In the genomic region with DNA sequence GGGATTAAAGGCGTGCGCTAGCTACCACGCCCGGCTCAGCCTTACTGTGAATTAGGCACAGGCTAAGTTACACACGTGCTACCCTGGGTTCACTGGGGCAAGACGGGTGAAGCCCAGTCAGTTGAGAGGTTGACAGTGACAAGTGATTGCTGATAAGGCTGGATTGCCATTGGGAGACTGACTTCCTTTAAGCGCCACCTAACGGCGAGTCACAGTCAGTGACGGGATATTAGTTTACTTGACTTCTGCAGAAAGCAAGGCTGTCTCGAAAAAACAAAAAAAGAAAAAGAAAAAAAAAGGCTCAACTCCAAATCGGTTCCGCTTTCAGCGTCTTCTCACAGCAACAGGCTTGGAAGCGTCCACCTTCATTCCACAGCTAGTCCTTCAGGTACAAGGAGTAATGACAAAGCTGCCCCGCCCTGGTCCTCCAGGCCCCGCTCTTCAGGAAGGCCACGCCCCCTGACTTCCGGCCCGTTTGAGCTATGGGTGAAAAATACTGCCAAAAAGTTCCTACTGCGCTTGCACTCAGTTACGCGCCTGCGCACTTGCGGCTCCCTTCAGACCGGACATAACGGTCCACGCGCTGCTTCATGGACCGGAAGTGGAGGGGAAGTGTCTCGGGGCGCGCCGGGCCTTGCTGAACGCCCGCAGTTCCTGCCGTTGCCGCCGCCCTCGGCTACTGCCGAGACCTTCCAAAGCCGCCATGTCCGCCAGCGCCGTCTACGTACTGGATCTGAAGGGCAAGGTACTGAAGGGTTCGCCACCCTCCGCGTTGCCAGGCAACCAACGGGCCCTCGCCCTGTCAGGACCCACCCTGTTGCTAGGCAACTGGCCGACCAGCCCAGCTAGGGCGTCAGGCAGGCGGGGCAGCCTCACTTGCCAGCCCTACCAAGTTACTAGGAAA, we compare ENCODE assay signal across 8 mouse cellular contexts. TPM values are rescaled to one million over a fixed set of nuclear protein-coding genes. Genes with fewer than 3 reads are reported as not detected.
DNase-seq lines count a peak whose midpoint lies in the region; ATAC-seq and TF ChIP-seq lines count a peak whose summit lies in the region.

Gene Ap1m1, plus strand, starts transcription at position 520 of the 904 bp plus-strand sequence.

- under 1% methylated on average over 54 of the region's 54 CpGs for WGBS in bone marrow, adult 2 months
- WGBS in embryonic facial prominence, embryonic 15.5 days = under 1% methylated on average over 54 of the region's 54 CpGs
- under 1% methylated on average over 52 of the region's 54 CpGs for WGBS in limb, embryonic 14.5 days
- under 1% methylated on average over 54 of the region's 54 CpGs for WGBS in midbrain, postnatal 0 days

- no peaks in the 10 kb centered on the region for H3K9me3 ChIP-seq in embryonic facial prominence, embryonic 15.5 days (replicated peaks)
- no peaks in the 10 kb centered on the region for H3K9me3 ChIP-seq in limb, embryonic 14.5 days (ENCODE audit: control insufficient read depth, low read length)
- no peaks in the 10 kb centered on the region for H3K9me3 ChIP-seq in midbrain, postnatal 0 days (ENCODE audit: low read length)

- no peaks in the 10 kb centered on the region for H3K27me3 ChIP-seq in embryonic facial prominence, embryonic 15.5 days
- H3K27me3 ChIP-seq in limb, embryonic 14.5 days (ENCODE audit: control insufficient read depth, insufficient read depth, low read length) = no peaks in the 10 kb centered on the region
- no peaks in the 10 kb centered on the region for H3K27me3 ChIP-seq in midbrain, postnatal 0 days (ENCODE audit: insufficient read depth, low read length)

- ATAC-seq in embryonic facial prominence, embryonic 15.5 days (ENCODE audit: insufficient number of reproducible peaks, low FRiP score, low TSS enrichment, low read depth) = peak; percentile 96
- peak; percentile 97 for ATAC-seq in limb, embryonic 14.5 days (ENCODE audit: low FRiP score, low read depth)
- ATAC-seq in midbrain, postnatal 0 days (ENCODE audit: low FRiP score) = peak; percentile 96

- TF ChIP-seq POLR2A in bone marrow, adult 2 months (IDR thresholded peaks at IDR 0.05; ENCODE audit: borderline replicate concordance, control insufficient read depth, low read depth, low read length) = peak; percentile 57; the same call in 1 of the 2 replicates
- TF ChIP-seq POLR2A in limb, embryonic 14.5 days (IDR thresholded peaks at IDR 0.05; ENCODE audit: borderline replicate concordance, extremely low read depth, insufficient read depth, insufficient read length) = no peak; the same call in 1 of the 2 replicates

- peak within 1 kb of the TSS; percentile 97 for H3K27ac ChIP-seq in bone marrow, adult 2 months (ENCODE audit: control insufficient read depth, insufficient read depth, low read depth, low read length, poor library complexity)
- H3K27ac ChIP-seq in embryonic facial prominence, embryonic 15.5 days (replicated peaks) = peak within 1 kb of the TSS; percentile 97
- H3K27ac ChIP-seq in limb, embryonic 14.5 days (replicated peaks; ENCODE audit: low read depth, low read length) = peak within 1 kb of the TSS; percentile 90
- peak within 1 kb of the TSS; percentile 93 for H3K27ac ChIP-seq in midbrain, postnatal 0 days (ENCODE audit: low read depth, low read length)

- peak within 1 kb of the TSS; percentile 53 for H3K9ac ChIP-seq in embryonic facial prominence, embryonic 15.5 days
- peak within 1 kb of the TSS; percentile 61 for H3K9ac ChIP-seq in limb, embryonic 14.5 days (ENCODE audit: low read depth, low read length, severe bottlenecking)
- H3K9ac ChIP-seq in midbrain, postnatal 0 days (replicated peaks; ENCODE audit: low read length, poor library complexity, severe bottlenecking) = peak within 1 kb of the TSS; percentile 85

- peak; percentile 100 for DNase-seq in 416B (ENCODE audit: low read depth)
- peak; percentile 98 for DNase-seq in heart, adult 8-10 months (ENCODE audit: low spot score)
- DNase-seq in kidney, adult 9 months = peak; percentile 98
- DNase-seq in limb, embryonic 14.5 days (ENCODE audit: low spot score) = peak; percentile 100
- peak; percentile 100 for DNase-seq in midbrain, postnatal 0 days (ENCODE audit: low spot score)
- DNase-seq in spleen, postnatal 14 days (ENCODE audit: low spot score in 2 of 2) = peak; percentile 92 to 94

- H3K4me1 ChIP-seq in bone marrow, adult 2 months (ENCODE audit: control insufficient read depth, insufficient read depth, low read length) = peaks cover 8% of the 10 kb centered on the region
- H3K4me1 ChIP-seq in embryonic facial prominence, embryonic 15.5 days = peaks cover 22% of the 10 kb centered on the region
- 0 out of 2 replicates have a peak, but pooled peaks cover 6% of the 10 kb centered on the region for H3K4me1 ChIP-seq in limb, embryonic 14.5 days (ENCODE audit: control insufficient read depth, insufficient read depth, low read length)
- peaks cover 13% of the 10 kb centered on the region; the same call in 1 of the 2 replicates for H3K4me1 ChIP-seq in midbrain, postnatal 0 days (ENCODE audit: insufficient read depth, low read length)

- peak within 1 kb of the TSS; percentile 91 for H3K4me3 ChIP-seq in bone marrow, adult 2 months (replicated peaks; ENCODE audit: control insufficient read depth, low read depth, low read length)
- H3K4me3 ChIP-seq in embryonic facial prominence, embryonic 15.5 days (replicated peaks) = peak within 1 kb of the TSS; percentile 79
- peak within 1 kb of the TSS; percentile 70 for H3K4me3 ChIP-seq in limb, embryonic 14.5 days (replicated peaks; ENCODE audit: low read length)
- H3K4me3 ChIP-seq in midbrain, postnatal 0 days (ENCODE audit: low read depth, low read length) = peak within 1 kb of the TSS; percentile 75

- H3K36me3 ChIP-seq in embryonic facial prominence, embryonic 15.5 days = peaks cover 4% of the 10 kb centered on the region; the same call in 1 of the 2 replicates
- no peaks in the 10 kb centered on the region; the same call in 1 of the 2 replicates for H3K36me3 ChIP-seq in limb, embryonic 14.5 days (ENCODE audit: control insufficient read depth, insufficient read depth, low read length)
- H3K36me3 ChIP-seq in midbrain, postnatal 0 days (ENCODE audit: insufficient read depth, low read length) = 0 out of 2 replicates have a peak, but pooled peaks cover 3% of the 10 kb centered on the region

- H3K4me2 ChIP-seq in embryonic facial prominence, embryonic 15.5 days (replicated peaks) = peak within 1 kb of the TSS; percentile 72
- peak within 1 kb of the TSS; percentile 70 for H3K4me2 ChIP-seq in limb, embryonic 14.5 days (replicated peaks; ENCODE audit: low read depth, low read length, severe bottlenecking)
- peak within 1 kb of the TSS; percentile 92 for H3K4me2 ChIP-seq in midbrain, postnatal 0 days (ENCODE audit: low read depth, low read length, poor library complexity, severe bottlenecking)

- peak; percentile 74 for TF ChIP-seq CTCF in bone marrow, adult 2 months (IDR thresholded peaks at IDR 0.05; ENCODE audit: control insufficient read depth, insufficient read depth, low read length)
- TF ChIP-seq CTCF in midbrain, postnatal 0 days (IDR thresholded peaks at IDR 0.05) = peak; percentile 87

RNA-seq across cellular contexts. Expression of gene Ap1m1, which starts in this region (rescaled TPM):
- polyA plus RNA-seq in bone marrow, adult 2 months (2011; ENCODE audit: insufficient read depth, insufficient read length, low replicate concordance, missing spikeins) = 27.1 and 51.8 TPM in 2 replicates
- polyA plus RNA-seq in embryonic facial prominence, embryonic 15.5 days (2015; fragmentation: Nextera tagmentation; extraction: Ambion mirVana) = 109 and 112 TPM in 2 replicates
- 10 to 100 TPM; 42.0 to 48.4 (median 43.4) TPM for total RNA-seq in heart, adult 8-10 months (2022)
- polyA plus RNA-seq in limb, embryonic 14.5 days (2012; rRNA removed) = 111 and 127 TPM in 2 replicates
- 98.8 and 99.2 TPM in 2 replicates for polyA plus RNA-seq in limb, embryonic 14.5 days (2014; fragmentation: Nextera tagmentation; extraction: Ambion mirVana)
- total RNA-seq in midbrain, postnatal 0 days (2014; rRNA removed) = 81.8 and 97.2 TPM in 2 replicates
- 252 and 260 TPM in 2 replicates for polyA plus RNA-seq in midbrain, postnatal 0 days (2015; fragmentation: Nextera tagmentation; extraction: Ambion mirVana)

Comparison
In these comparisons a context has a peak if more than half of its experiments do, and no peak if none do; other contexts are left out.
1. Peak in every context shown above with its lines: DNase-seq, ATAC-seq, H3K4me3 ChIP-seq and H3K27ac ChIP-seq.